Mouse (Mus musculus) kidney, embryonic 14.5 days (tissue): ENCODE results near the gene Megf11. TPM values are rescaled to one million over a fixed set of nuclear protein-coding genes. Genes with fewer than 3 reads are reported as not detected.

Source experiments
- ATAC-seq: fragments of 200-750 bp; cut with Nextera tagmentation; 2 replicates; pipeline ENCODE4 v1.8.0; 2017; ENCODE audit warnings: moderate number of reproducible peaks, mild to moderate bottlenecking, moderate TSS enrichment, moderate library complexity; ENCODE audit not compliant: low FRiP score, low TSS enrichment
- H3K27ac ChIP-seq: fragments of 300-500 bp; sonication (generic); 2 replicates; pipeline ENCODE4 v1.5.1; 2014; ENCODE audit warnings: low read depth, mild to moderate bottlenecking, low read length, moderate library complexity, mixed read lengths
- H3K27me3 ChIP-seq: fragments of 300-500 bp; sonication (generic); 2 replicates; pipeline ENCODE4 v1.6.1; 2014; ENCODE audit warnings: mild to moderate bottlenecking, low read length; ENCODE audit not compliant: control insufficient read depth, insufficient read depth
- H3K36me3 ChIP-seq: fragments of 300-500 bp; sonication (generic); 2 replicates; pipeline ENCODE4 v1.6.1; 2014; ENCODE audit warnings: low read length, mixed read lengths; ENCODE audit not compliant: control insufficient read depth, insufficient read depth
- H3K4me1 ChIP-seq: fragments of 300-500 bp; sonication (generic); 2 replicates; pipeline ENCODE4 v1.6.1; 2014; ENCODE audit warnings: low read length, mixed read lengths; ENCODE audit not compliant: control insufficient read depth, insufficient read depth
- H3K4me2 ChIP-seq: fragments of 300-500 bp; sonication (generic); replicated peaks from 2 replicates; pipeline ENCODE4 v1.6.1; 2014; ENCODE audit warnings: low read depth, mild to moderate bottlenecking, low read length
- H3K4me3 ChIP-seq: fragments of 300-500 bp; sonication (generic); 2 replicates; pipeline ENCODE4 v1.5.1; 2014; ENCODE audit warnings: mild to moderate bottlenecking, low read length
- H3K9ac ChIP-seq: fragments of 300-500 bp; sonication (generic); 2 replicates; pipeline ENCODE4 v1.6.1; 2014; ENCODE audit warnings: low read depth, mild to moderate bottlenecking, low read length, moderate library complexity
- H3K9me3 ChIP-seq: fragments of 300-500 bp; sonication (generic); 2 replicates; pipeline ENCODE4 v1.6.1; 2016; ENCODE audit warnings: low read length; ENCODE audit not compliant: control insufficient read depth
- WGBS: fragments of 180-500 bp; shearing (Covaris S2); extraction: QIAGEN DNeasy Blood & Tissue Kit; methylation state at CpG from one replicate; pipeline ENCODE4 v1.1.7; 2014; 5-methylcytosine and 5-hydroxymethylcytosine counted together
- microRNA-seq: library from miRNA; unstranded; fragments of <30 nt; microRNA quantifications from one replicate; pipeline ENCODE4, GENCODE M21; 2016
- polyA plus RNA-seq: library from polyadenylated mRNA; unstranded; fragments of >200 nt; fragmentation: Nextera tagmentation; extraction: Ambion mirVana; gene quantifications from 2 replicates; pipeline ENCODE4 v1.2.1, GENCODE M21; 2014

Megf11 gene
- polyA plus RNA-seq, 1 experiment from 2014 or later: 3.7 TPM

- Histone ChIP-seq H3K9me3 (no peaks in the 10 kb centered on the region), H3K4me2 (no peak overlapping the region), H3K36me3 (no peaks in the 10 kb centered on the region), H3K4me1 (no peaks in the 10 kb centered on the region), H3K27ac (no peak overlapping the region), H3K4me3 (no peak overlapping the region), H3K9ac (no peak overlapping the region), H3K27me3 (no peaks in the 10 kb centered on the region)
- no peak for ATAC-seq
- WGBS: 83% methylated on average over 14 of the region's 14 CpGs
These were observed 372.6 kb downstream of the Megf11 start for GRCm38 (mm10) chr9:64758052-64758451.

Small RNA genes within 50 kb of the gene (microRNA-seq; reads per million reads assigned to microRNA genes)
- not detected for gene Gm47308

Other genes with a start within 250 kb of the Megf11 start
- 17.3 and 34.4 TPM in 2 replicates for gene Zwilch, start 212.5 kb upstream of the Megf11 start, polyA plus RNA-seq
- 1,389 and 1,446 TPM in 2 replicates for gene Rpl4, start 212.3 kb upstream of the Megf11 start, polyA plus RNA-seq
- 25.7 and 37.9 TPM in 2 replicates for gene Snapc5, start 206.4 kb upstream of the Megf11 start, polyA plus RNA-seq
- gene Uchl4, start 150.4 kb upstream of the Megf11 start, polyA plus RNA-seq: 2.9 and 3.3 TPM in 2 replicates
- 56.9 and 72.3 TPM in 2 replicates for gene Map2k1, start 132.0 kb upstream of the Megf11 start, polyA plus RNA-seq
- 279 and 325 TPM in 2 replicates for gene Tipin, start 104.0 kb upstream of the Megf11 start, polyA plus RNA-seq
- 11.9 and 24.6 TPM in 2 replicates for gene Dis3l, start 44.3 kb upstream of the Megf11 start, polyA plus RNA-seq